Mouse (Mus musculus) gastrocnemius, postnatal 36 days (tissue): ENCODE data around the gene Spo11. TPM values are rescaled to one million over a fixed set of nuclear protein-coding genes. Genes with fewer than 3 reads are reported as not detected.

Experiments
- DNase-seq, 2 experiments: peaks; one replicate each; pipeline ENCODE4 v3.0.0; 2022
- intact Hi-C: fragments of 180-260 bp; cut with DNase I; formaldehyde crosslinking; loops from one replicate; pipeline ENCODE4 v1.15.1; 2025
- long read RNA-seq, 2 experiments: library from polyadenylated mRNA; stranded (forward); transcript quantifications; one replicate each; pipeline ENCODE4 v2.0.0; 2021
- total RNA-seq, 2 experiments: library from RNA; stranded (reverse); gene quantifications; 2 replicates each; pipeline ENCODE4 v1.2.3; 2021

The Spo11 gene
- under 1 TPM in 1 of 2 experiments, not detected in 1; 0.51 TPM for total RNA-seq
- long read RNA-seq, experiment 1, result 0 reads
- long read RNA-seq, experiment 2, result 0 reads

DNA sequence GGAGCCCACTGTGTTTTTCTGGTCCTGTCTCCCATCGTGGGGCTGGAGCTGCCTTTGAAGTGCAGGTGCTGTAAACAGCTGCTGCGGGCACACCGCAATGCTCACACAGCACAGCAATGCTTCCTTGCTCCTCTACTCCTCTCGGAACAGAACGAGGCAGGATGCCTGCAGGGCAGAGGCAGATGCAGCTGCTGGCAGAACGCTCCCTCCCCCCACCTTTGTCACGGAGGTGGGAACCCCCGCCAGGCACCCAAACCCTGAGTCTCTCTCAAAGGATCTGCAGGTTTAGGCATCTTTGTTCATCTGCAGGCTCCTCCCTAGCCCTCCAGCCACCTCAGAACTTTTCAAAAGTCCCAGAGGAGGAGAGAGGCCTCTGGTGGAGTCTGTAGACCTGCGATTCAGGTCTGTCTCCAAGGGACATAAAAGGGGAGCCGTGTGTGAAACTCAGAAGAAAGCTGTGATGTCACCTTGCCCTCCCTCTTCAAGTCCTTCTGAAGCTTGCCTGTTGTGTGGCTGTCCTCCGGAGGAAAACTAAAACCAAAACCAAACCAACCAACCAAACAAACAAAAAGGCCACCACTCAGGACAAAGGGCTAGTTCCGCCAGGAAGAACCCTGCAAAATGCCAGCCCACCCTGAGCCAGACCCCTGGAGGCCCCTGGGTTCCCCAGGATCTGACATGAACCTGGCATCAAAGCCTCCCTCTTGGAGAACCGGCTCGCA, at the start of gene Spo11:
Gene Spo11, plus strand, starts transcription at position 292 of the 722 bp plus-strand sequence.
- no peak for DNase-seq
- intact Hi-C loops, result no loop called here

DNA sequence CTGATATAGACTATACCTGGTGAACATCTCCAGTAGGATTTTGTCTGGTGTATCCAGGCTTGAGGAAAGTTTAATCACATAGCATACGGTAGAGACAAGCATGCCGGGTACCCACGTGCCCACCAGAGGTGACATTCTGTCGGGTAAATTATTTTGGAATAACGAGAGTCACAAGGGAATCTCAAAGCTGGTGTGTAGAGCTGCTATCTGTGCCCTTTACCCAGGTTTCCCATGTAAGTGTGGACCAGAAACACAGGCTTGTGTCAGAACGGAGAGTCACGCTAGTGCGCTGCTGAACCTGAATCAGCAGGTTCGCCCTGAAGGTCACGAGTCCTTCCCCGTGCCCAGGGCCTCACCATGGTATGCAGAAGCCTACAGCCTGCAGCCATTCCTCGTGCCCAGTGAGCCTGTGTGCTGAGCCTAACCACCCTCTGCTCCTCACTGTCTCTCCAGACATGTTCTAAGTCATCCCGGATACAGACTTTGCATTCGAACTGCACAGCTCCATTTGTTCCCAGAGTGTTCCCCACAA, 47.5 kb upstream of the Spo11 start:
- no peak for DNase-seq
- intact Hi-C loops, result no loop called here

- DNase-seq, result no peak
- intact Hi-C loops, result no loop called here
Observed at GRCm38 (mm10) chr2:172931137-172931898, 46.2 kb upstream of the Spo11 start.

GRCm38 (mm10) chr2:172933631-172934419, 43.7 kb upstream of the Spo11 start:
- DNase-seq, result no peak
- intact Hi-C loops, result no loop called here

- DNase-seq, result no peak
- intact Hi-C loops, result no loop called here
Observed at GRCm38 (mm10) chr2:172934420-172934788, 43.1 kb upstream of the Spo11 start.

GRCm38 (mm10) chr2:172934891-172935740, 42.4 kb upstream of the Spo11 start:
- no peak for DNase-seq
- intact Hi-C loops, result no loop called here

- no peak for DNase-seq
- intact Hi-C loops, result no loop called here
Observed at GRCm38 (mm10) chr2:172935776-172936562, 41.5 kb upstream of the Spo11 start.

- no peak for DNase-seq
- intact Hi-C loops, result no loop called here
Observed at GRCm38 (mm10) chr2:172936844-172937243, 40.7 kb upstream of the Spo11 start.

DNA sequence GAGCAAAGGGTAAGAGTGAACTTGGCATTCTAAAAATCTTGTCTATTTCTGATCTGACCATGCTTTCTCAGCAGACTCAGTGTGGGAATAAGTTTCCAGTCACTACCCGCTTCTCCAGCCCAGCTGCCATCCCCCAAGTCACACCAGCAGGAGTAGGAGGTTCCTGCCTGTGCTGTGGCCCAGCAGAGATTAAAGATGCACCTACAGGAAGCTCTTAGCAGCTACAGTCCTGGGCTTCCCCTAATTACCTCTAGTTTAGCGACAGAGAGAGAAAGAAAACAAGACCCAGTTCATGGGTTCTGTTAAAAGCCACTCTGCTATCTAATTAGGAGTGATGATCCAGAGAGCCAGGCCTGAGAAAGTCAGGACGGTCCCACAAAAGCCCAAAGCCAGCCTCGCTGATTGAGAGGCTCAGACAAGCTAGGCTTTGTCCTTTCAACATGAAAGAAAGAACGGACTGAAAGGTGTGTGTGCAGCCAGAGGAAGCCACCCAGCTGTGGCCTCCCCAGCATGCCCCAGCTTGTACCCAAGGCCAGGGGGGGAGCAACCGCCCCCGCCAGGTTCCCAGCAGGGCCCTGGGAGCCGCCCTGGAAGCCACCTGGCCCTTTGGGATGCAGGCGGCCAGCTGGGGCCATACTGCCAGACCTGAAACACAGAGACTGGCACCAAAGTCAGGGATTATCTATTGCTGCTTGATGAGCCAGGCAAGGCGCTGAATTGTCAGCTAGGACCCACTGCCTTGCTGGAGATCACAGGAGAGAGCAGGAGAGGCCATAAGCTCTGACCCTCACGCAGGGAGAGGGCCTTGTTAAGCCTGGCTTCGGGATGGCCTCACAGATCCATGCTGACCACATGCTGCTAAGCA, 39.9 kb upstream of the Spo11 start:
- intact Hi-C loops, result no loop called here

DNA sequence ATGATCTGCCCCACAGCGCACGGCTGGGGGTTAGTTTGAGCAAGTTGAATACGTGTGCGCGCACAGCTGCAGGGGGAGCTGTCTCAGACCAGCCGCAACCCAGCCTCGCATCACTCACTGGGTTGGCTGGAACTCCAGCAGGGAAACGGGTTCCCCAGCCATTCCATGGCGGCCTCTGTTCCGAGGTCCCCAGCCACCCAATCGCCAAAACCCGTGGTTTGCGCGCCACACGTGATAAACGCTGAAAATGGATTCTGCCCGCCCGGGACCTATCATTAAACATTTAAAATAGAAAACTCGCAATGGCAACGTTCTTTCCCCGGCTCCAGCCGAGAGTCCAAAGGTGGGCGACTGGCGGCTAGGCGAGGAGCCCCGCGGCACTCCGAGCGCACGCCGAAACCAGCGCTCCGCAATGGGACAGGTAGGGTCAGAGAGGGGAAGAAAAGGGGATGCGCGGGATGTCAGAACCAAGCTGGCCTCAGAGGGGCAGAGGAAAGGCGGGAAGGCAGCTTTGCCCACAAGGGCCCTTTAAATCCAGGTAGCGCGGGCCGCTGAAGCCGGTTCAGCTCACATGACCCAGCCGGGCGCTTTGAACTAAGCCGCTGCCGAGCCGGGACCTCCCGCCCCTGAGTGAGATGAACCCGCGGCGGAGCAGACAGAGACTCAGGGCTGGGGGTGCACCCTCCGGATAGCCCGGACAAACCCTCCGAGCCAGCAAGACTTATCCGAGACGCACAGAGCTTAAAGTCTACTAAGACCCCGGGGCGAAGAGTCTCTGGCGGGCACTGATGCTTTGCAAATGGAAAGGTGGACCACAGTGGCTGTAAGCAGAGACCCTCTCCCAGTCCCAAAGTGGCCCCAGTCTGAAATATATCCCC, 38.5 kb upstream of the Spo11 start:
- intact Hi-C loops, result no loop called here
- DNase-seq, result no peak

More for the DNA sequence above, 39.9 kb upstream of the Spo11 start:
- DNase-seq, result no peak

DNA sequence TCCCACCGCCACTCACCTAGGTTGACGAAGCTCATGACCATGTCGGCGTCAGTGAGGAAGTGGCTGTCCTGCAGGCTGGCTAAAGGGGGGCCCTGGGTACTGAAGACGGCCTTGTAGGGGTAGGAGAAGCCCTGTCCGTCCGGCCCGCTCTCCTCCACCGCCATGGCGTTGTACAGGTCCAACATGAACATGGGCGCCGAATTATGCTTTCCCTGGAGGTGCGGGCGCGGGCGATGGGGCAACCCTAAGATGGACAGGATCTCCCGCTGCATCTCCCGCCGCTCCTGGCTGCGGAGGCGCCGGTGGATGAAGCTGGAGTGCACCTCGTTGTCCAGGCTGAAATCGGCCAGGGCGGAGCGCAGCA, 37.9 kb upstream of the Spo11 start:
- intact Hi-C loops, result no loop called here
- DNase-seq, result no peak

DNA sequence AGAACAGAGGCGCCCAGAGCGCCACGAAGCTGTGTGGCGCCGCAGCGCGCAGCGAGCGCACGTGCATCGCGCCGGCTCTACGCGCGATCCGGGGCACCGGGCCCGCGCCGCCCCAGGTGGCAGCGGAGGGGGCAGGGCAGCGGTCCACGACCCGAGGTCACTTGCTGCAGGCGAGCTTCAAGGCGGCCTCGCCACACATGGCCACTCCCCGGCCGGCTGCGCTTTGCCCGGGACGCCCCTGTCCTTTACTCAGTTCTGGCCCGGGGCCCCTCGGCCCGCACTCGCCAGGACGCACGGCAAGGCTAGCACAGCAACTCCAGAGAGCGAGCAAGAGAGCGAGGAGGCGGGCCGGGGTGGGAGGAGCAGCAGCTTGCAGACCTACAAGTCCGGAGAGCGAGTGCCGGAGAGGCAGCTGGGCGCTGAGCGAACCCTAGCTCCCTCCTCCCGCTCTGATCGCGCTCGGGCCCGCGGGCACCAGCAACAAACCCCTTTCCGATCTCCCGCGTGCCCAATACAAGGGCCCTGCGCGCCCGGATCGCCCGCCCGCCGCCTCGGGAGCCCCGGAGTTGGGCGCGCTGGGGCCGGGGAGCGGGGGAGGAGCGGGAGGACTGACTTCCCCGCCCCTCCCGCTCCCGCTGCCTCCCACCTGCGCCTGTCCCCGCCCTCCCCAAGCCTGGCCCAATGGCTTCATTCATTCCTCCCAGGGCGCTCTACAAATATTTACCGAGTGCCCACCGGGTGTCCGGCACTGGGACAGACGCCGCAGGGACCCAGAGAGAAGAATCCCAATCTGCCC, 37.3 kb upstream of the Spo11 start, which contains the start of gene Bmp7:
Gene Bmp7, minus strand, starts transcription at position 319 of the 796 bp plus-strand sequence.
- peak in 1 of 2 experiments; percentile 43 for DNase-seq
- intact Hi-C loops, result no loop called here

- no peak for DNase-seq
- intact Hi-C loops, result no loop called here
Observed at GRCm38 (mm10) chr2:172940799-172941163, 36.7 kb upstream of the Spo11 start.

DNA sequence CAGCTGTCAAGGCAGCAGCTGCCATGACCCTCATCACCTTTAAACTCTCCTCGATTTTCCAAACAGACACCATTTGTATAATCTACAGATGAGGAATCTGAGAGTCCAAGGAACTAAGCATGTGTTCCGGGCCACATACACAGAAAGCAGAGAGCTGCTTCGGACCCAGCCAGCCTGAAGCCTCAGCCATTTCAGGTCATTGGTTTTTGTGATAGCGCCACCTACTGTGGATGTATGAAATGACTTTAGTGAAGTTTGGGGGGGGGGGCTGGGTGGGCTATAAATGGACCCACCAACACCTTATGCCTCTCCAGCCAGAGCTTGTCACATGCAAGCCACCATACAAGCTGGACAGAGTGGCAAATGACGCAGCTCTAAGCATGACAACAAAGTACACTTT, 28.4 kb upstream of the Spo11 start:
- no peak for DNase-seq
- intact Hi-C loops, result no loop called here

GRCm38 (mm10) chr2:172950119-172950676, 27.3 kb upstream of the Spo11 start:
- DNase-seq, result no peak
- intact Hi-C loops, result no loop called here

DNA sequence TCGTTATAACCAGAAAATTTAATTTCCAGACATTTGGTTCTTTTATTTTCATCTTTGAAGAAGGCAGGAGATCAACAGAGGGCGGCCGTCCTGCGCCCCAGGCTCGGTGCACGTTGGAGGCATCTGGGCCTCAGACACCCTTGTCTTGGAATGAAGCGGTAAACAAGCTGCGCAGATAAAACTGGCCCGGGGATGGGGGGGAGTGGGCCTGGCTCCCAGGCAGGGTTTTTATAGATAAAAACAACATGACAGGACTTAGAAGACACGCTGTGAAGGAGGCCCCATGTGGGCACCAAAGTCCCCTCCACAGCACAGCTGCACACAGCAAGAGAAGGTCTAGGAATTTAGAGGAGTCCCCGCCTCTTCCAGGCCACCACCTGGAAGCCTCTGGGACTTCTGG, 26.8 kb upstream of the Spo11 start:
- intact Hi-C loops, result no loop called here
- DNase-seq, result no peak
